Mouse (Mus musculus) forebrain, embryonic 15.5 days (tissue): ENCODE results near the gene Dlg1. TPM values are rescaled to one million over a fixed set of nuclear protein-coding genes. Genes with fewer than 3 reads are reported as not detected.

ENCODE experiments used
- ATAC-seq: fragments of 200-750 bp; cut with Nextera tagmentation; replicated peaks from 2 replicates; pipeline ENCODE4 v1.8.0; 2017; ENCODE audit warnings: mild to moderate bottlenecking, moderate TSS enrichment, moderate library complexity
- H3K27ac ChIP-seq: fragments of 300-500 bp; sonication (generic); replicated peaks from 2 replicates; pipeline ENCODE4 v1.5.1; 2015; ENCODE audit warnings: mild to moderate bottlenecking, inconsistent platforms
- H3K27me3 ChIP-seq: fragments of 300-500 bp; sonication (generic); 2 replicates; pipeline ENCODE4 v1.6.1; 2015; ENCODE audit warnings: inconsistent platforms
- H3K36me3 ChIP-seq: fragments of 300-500 bp; sonication (generic); 2 replicates; pipeline ENCODE4 v1.6.1; 2015; ENCODE audit warnings: mild to moderate bottlenecking, inconsistent platforms
- H3K4me1 ChIP-seq: fragments of 300-500 bp; sonication (generic); 2 replicates; pipeline ENCODE4 v1.6.1; 2015; ENCODE audit warnings: inconsistent platforms
- H3K4me2 ChIP-seq: fragments of 300-500 bp; sonication (generic); replicated peaks from 2 replicates; pipeline ENCODE4 v1.6.1; 2015; ENCODE audit warnings: mild to moderate bottlenecking, inconsistent platforms
- H3K4me3 ChIP-seq: fragments of 300-500 bp; sonication (generic); 2 replicates; pipeline ENCODE4 v1.5.1; 2015; ENCODE audit warnings: mild to moderate bottlenecking, inconsistent platforms
- H3K9ac ChIP-seq: fragments of 300-500 bp; sonication (generic); replicated peaks from 2 replicates; pipeline ENCODE4 v1.6.1; 2015; ENCODE audit warnings: mild to moderate bottlenecking, inconsistent platforms
- H3K9me3 ChIP-seq: fragments of 300-500 bp; sonication (generic); 2 replicates; pipeline ENCODE4 v1.6.1; 2016; ENCODE audit warnings: inconsistent platforms
- WGBS: fragments of 180-500 bp; shearing (Covaris S2); methylation state at CpG from one replicate; pipeline ENCODE4 v1.1.7; 2015; ENCODE audit warnings: mixed read lengths; 5-methylcytosine and 5-hydroxymethylcytosine counted together
- polyA plus RNA-seq: library from polyadenylated mRNA; unstranded; fragments of >200 nt; fragmentation: Nextera tagmentation; extraction: Ambion mirVana; gene quantifications from 2 replicates; pipeline ENCODE4 v1.2.1, GENCODE M21; 2015

The Dlg1 gene
- polyA plus RNA-seq, 1 experiment from 2014 or later = 20.9 TPM

GRCm38 (mm10) chr16:31924368-31924767 is 261.1 kb downstream of the Dlg1 start:
- 88% methylated on average over 6 of the region's 6 CpGs for WGBS
- no peaks in the 10 kb centered on the region for H3K9me3 ChIP-seq
- H3K4me2 ChIP-seq = no peak overlapping the region
- H3K9ac ChIP-seq = no peak overlapping the region
- H3K4me1 ChIP-seq = no peaks in the 10 kb centered on the region
- no peak overlapping the region for H3K27ac ChIP-seq
- no peaks in the 10 kb centered on the region for H3K36me3 ChIP-seq
- H3K4me3 ChIP-seq = no peak overlapping the region
- ATAC-seq = no peak
- H3K27me3 ChIP-seq = no peaks in the 10 kb centered on the region

Other genes starting within 250 kb of the Dlg1 start
- gene Bdh1, start 241.2 kb upstream of the Dlg1 start, polyA plus RNA-seq = 132 and 144 TPM in 2 replicates
- 0.09 and 0.13 TPM in 2 replicates for gene Meltf, start 215.4 kb downstream of the Dlg1 start, polyA plus RNA-seq